Mouse (Mus musculus) natural killer cell, adult 2 months (primary cell): ENCODE results near the gene Ldhd.
A peak's percentile ranks its signal among the peaks of the same experiment; 100 is the strongest.

ENCODE experiments used
- DNase-seq, 2 experiments: peaks; one replicate each; pipeline ENCODE4 v3.0.0; 2022; ENCODE audit warnings: low spot score in 2 of 2

Ldhd gene

GRCm38 (mm10) chr8:111627923-111628322 lies 2.3 kb downstream of the Ldhd start:
- DNase-seq = no peak

GRCm38 (mm10) chr8:111626933-111627332 lies 3.2 kb downstream of the Ldhd start:
- no peak for DNase-seq

- DNase-seq = no peak
These were observed 3.7 kb downstream of the Ldhd start for GRCm38 (mm10) chr8:111626528-111626820.

GRCm38 (mm10) chr8:111625694-111626527 lies 4.3 kb downstream of the Ldhd start:
- peak; percentile 58 to 69 for DNase-seq

- DNase-seq = no peak
These were observed 5.3 kb downstream of the Ldhd start for GRCm38 (mm10) chr8:111624853-111625221.

GRCm38 (mm10) chr8:111624081-111624852 lies 5.9 kb downstream of the Ldhd start:
- no peak for DNase-seq

GRCm38 (mm10) chr8:111622553-111622952 lies 7.6 kb downstream of the Ldhd start:
- DNase-seq = no peak

- no peak for DNase-seq
These were observed 8.1 kb downstream of the Ldhd start for GRCm38 (mm10) chr8:111622104-111622503.

GRCm38 (mm10) chr8:111619936-111620335 lies 10.2 kb downstream of the Ldhd start:
- DNase-seq = no peak

GRCm38 (mm10) chr8:111618273-111618672 lies 11.9 kb downstream of the Ldhd start:
- DNase-seq = no peak

- no peak for DNase-seq
These were observed 12.4 kb downstream of the Ldhd start for GRCm38 (mm10) chr8:111617812-111618211.

- DNase-seq = no peak
These were observed 15.1 kb downstream of the Ldhd start for GRCm38 (mm10) chr8:111614786-111615701.

- no peak for DNase-seq
These were observed 17.0 kb downstream of the Ldhd start for GRCm38 (mm10) chr8:111613181-111613580.

- DNase-seq = no peak
These were observed 22.8 kb downstream of the Ldhd start for GRCm38 (mm10) chr8:111607414-111607813.

GRCm38 (mm10) chr8:111606961-111607360 lies 23.2 kb downstream of the Ldhd start:
- no peak for DNase-seq

GRCm38 (mm10) chr8:111604986-111605385 lies 25.2 kb downstream of the Ldhd start:
- no peak for DNase-seq

- no peak for DNase-seq
These were observed 28.1 kb downstream of the Ldhd start for GRCm38 (mm10) chr8:111602050-111602449.

GRCm38 (mm10) chr8:111599707-111600444 lies 30.3 kb downstream of the Ldhd start:
- DNase-seq = no peak

GRCm38 (mm10) chr8:111597310-111597709 lies 32.9 kb downstream of the Ldhd start:
- no peak for DNase-seq

- DNase-seq = no peak
These were observed 33.7 kb downstream of the Ldhd start for GRCm38 (mm10) chr8:111596485-111596821.

GRCm38 (mm10) chr8:111595712-111596484 lies 34.3 kb downstream of the Ldhd start:
- peak; percentile 78 to 82 for DNase-seq
